Mouse (Mus musculus) cerebellum, adult 2 months (tissue): ENCODE data around the gene Slc12a8.

ENCODE experiments used
- CTCF ChIP-seq: fragments of 200-500 bp; IDR thresholded peaks from 2 replicates; pipeline ENCODE4 v1.5.1; 2011; ENCODE audit warnings: low read depth, mild to moderate bottlenecking, control low read depth, low read length, moderate library complexity, borderline replicate concordance; ENCODE audit not compliant: insufficient read depth
- POLR2A ChIP-seq: fragments of 200-500 bp; IDR thresholded peaks from 2 replicates; pipeline ENCODE4 v1.6.1; 2011; ENCODE audit warnings: low read length, control low read depth, borderline replicate concordance; ENCODE audit not compliant: insufficient read depth

DNA sequence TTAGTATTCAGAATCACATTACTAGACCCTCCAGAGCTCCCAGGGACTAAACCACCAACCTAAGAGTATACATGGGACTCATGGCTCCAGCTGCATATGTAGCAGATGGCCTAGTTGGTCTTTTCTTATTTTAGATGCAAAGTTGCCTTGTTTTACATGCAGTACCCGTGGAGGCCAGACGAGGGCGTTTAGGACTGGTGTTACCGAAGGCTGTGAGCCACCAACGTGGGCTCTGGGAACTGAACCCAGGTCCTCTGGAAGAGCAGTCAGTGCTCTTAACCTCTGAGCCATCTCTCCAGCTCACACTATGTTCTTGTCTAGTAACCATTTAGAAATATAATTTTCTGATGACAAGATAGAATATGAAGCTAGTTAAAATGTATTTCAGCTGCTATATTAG, 83.1 kb downstream of the Slc12a8 start:
- TF ChIP-seq POLR2A = no peak
- TF ChIP-seq CTCF = peak; percentile 40; the same call in 1 of the 2 replicates
